Mouse (Mus musculus): ENCODE results near the gene Ccr7. TPM values are rescaled to one million over a fixed set of nuclear protein-coding genes. Genes with fewer than 3 reads are reported as not detected.

Gene Ccr7
- polyA plus RNA-seq (2012; rRNA removed) (0.11 TPM in 2 replicates), polyA plus RNA-seq (2014; fragmentation: Nextera tagmentation; extraction: Ambion mirVana) (0.15 and 0.29 TPM in 2 replicates)

DNA sequence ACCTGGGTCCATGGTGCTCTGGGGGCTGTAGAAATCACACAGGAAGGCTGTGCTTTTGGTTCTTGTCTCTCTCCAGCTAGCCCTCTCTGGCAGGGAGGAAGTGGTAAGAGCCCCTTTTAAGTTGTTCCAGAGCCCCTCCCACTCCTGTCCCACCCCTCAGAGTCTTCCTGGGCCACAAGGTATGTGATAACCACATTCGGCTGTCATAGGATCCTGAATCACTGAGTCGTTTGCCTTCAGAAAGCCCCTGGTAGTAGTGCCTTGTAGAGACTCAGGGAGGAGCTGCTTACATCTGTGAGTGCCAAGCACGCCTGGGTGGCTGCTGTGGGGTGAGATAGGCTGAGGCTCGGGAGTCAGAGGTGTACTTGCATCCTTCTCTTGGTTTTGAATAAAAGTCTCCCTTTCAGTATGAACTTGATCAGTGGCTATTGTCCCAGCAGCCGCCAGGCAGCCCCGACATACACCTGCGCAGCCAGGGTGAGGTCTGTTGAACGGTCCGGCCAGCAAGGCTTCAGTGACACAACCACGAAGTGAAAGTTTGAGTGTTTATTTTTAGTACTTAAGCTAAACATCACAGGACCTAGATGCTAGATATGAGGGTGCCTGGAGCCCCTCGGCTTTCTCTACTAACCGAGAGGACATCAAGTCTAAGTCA, at the start of gene Ccr7:
Gene Ccr7, minus strand, starts transcription at position 91 of the 655 bp plus-strand sequence.
- no peak for TF ChIP-seq EP300 (IDR thresholded peaks at IDR 0.05; ENCODE audit: low read depth)
- no peak for TF ChIP-seq CTCF (IDR thresholded peaks at IDR 0.05; ENCODE audit: low read depth)
- Histone ChIP-seq H3K9ac (replicated peaks) (no peak within 1 kb of the TSS), H3K4me2 (ENCODE audit: low read depth) (no peak within 1 kb of the TSS), H3K27ac (no peak within 1 kb of the TSS), H3K4me3 (ENCODE audit: insufficient read depth in 1 of 2, low read depth in 2 of 2, low read length in 2 of 2) (no peak within 1 kb of the TSS), H3K27me3 (ENCODE audit: control insufficient read depth, insufficient read depth, low read length) (no peaks in the 10 kb centered on the region), H3K9me3 (ENCODE audit: control insufficient read depth, low read length) (no peaks in the 10 kb centered on the region), H3K36me3 (replicated peaks; ENCODE audit: control insufficient read depth, insufficient read depth, low read depth) (no peaks in the 10 kb centered on the region), H3K4me1 (replicated peaks; ENCODE audit: control insufficient read depth in 2 of 2, insufficient read depth in 2 of 2, low read length in 1 of 2) (no peaks in the 10 kb centered on the region)
- ATAC-seq (ENCODE audit: insufficient read depth) (no peak), DNase-seq (ENCODE audit: low read depth in 3 of 3, low spot score in 3 of 3) (no peak)
- 42% methylated on average over 12 of the region's 12 CpGs for WGBS (ENCODE audit: insufficient replicate concordance)

- no peak overlapping the region for H3K4me3 ChIP-seq (ENCODE audit: insufficient read depth in 1 of 2, low read depth in 2 of 2, low read length in 2 of 2)
- H3K36me3 ChIP-seq (replicated peaks; ENCODE audit: control insufficient read depth, insufficient read depth, low read depth), result no peaks in the 10 kb centered on the region
- no peak overlapping the region for H3K27ac ChIP-seq
- no peak overlapping the region for H3K4me2 ChIP-seq (ENCODE audit: low read depth)
- no peak for TF ChIP-seq EP300 (IDR thresholded peaks at IDR 0.05; ENCODE audit: low read depth)
- TF ChIP-seq CTCF (IDR thresholded peaks at IDR 0.05; ENCODE audit: low read depth), result peak; percentile 93
- H3K9me3 ChIP-seq (ENCODE audit: control insufficient read depth, low read length), result no peaks in the 10 kb centered on the region
- no peak overlapping the region for H3K9ac ChIP-seq (replicated peaks)
- DNase-seq (ENCODE audit: low read depth in 3 of 3, low spot score in 3 of 3), result peak in 2 of 3 experiments; percentile 17 to 27
- no peak for ATAC-seq (ENCODE audit: insufficient read depth)
- 13% methylated on average over 14 of the region's 14 CpGs for WGBS (ENCODE audit: insufficient replicate concordance)
- peaks cover 0 to 6% of the 10 kb centered on the region in 2 experiments; a peak in 1 of 4 replicates for H3K4me1 ChIP-seq (replicated peaks; ENCODE audit: control insufficient read depth in 2 of 2, insufficient read depth in 2 of 2, low read length in 1 of 2)
- H3K27me3 ChIP-seq (ENCODE audit: control insufficient read depth, insufficient read depth, low read length), result no peaks in the 10 kb centered on the region
Measured at GRCm38 (mm10) chr11:99189154-99189582, 34.3 kb upstream of the Ccr7 start.

- Histone ChIP-seq H3K4me3 (ENCODE audit: insufficient read depth in 1 of 2, low read depth in 2 of 2, low read length in 2 of 2) (no peak overlapping the region), H3K4me1 (replicated peaks; ENCODE audit: control insufficient read depth in 2 of 2, insufficient read depth in 2 of 2, low read length in 1 of 2) (peaks cover 0 to 6% of the 10 kb centered on the region in 2 experiments; a peak in 1 of 4 replicates), H3K27ac (no peak overlapping the region), H3K27me3 (ENCODE audit: control insufficient read depth, insufficient read depth, low read length) (no peaks in the 10 kb centered on the region), H3K36me3 (replicated peaks; ENCODE audit: control insufficient read depth, insufficient read depth, low read depth) (no peaks in the 10 kb centered on the region), H3K4me2 (ENCODE audit: low read depth) (no peak overlapping the region), H3K9ac (replicated peaks) (no peak overlapping the region), H3K9me3 (ENCODE audit: control insufficient read depth, low read length) (no peaks in the 10 kb centered on the region)
- WGBS (ENCODE audit: insufficient replicate concordance), result 72% methylated on average over 4 of the region's 4 CpGs
- DNase-seq (ENCODE audit: low read depth in 3 of 3, low spot score in 3 of 3) (no peak), ATAC-seq (ENCODE audit: insufficient read depth) (no peak)
- TF ChIP-seq EP300 (IDR thresholded peaks at IDR 0.05; ENCODE audit: low read depth), result no peak
- TF ChIP-seq CTCF (IDR thresholded peaks at IDR 0.05; ENCODE audit: low read depth), result no peak
Measured at GRCm38 (mm10) chr11:99187348-99187747, 32.5 kb upstream of the Ccr7 start.

DNA sequence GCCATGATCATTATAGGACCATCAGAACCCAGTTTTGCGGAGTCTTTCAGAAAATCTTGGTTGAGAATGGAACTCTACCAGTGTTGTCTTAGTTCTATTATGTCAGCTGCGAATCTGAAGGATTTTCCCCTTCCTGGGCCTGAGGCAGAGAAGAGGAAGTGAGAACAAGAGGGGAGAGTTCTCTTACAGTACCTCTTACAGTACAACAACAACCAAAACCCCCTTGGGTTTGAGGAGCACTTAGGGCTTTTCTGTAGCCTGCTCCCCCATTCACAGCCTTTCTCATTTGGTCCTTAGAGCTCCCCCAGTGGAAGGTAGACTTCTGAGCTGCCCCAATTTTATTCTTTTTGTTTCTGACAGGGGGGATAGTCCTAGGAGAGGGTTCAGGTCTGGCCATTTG, 32.0 kb upstream of the Ccr7 start:
- Histone ChIP-seq H3K4me2 (ENCODE audit: low read depth) (no peak overlapping the region), H3K27ac (no peak overlapping the region), H3K36me3 (replicated peaks; ENCODE audit: control insufficient read depth, insufficient read depth, low read depth) (no peaks in the 10 kb centered on the region), H3K27me3 (ENCODE audit: control insufficient read depth, insufficient read depth, low read length) (no peaks in the 10 kb centered on the region), H3K9me3 (ENCODE audit: control insufficient read depth, low read length) (no peaks in the 10 kb centered on the region), H3K9ac (replicated peaks) (no peak overlapping the region), H3K4me3 (ENCODE audit: insufficient read depth in 1 of 2, low read depth in 2 of 2, low read length in 2 of 2) (no peak overlapping the region), H3K4me1 (replicated peaks; ENCODE audit: control insufficient read depth in 2 of 2, insufficient read depth in 2 of 2, low read length in 1 of 2) (peaks cover 0 to 6% of the 10 kb centered on the region in 2 experiments; a peak in 1 of 4 replicates)
- no peak for DNase-seq (ENCODE audit: low read depth in 3 of 3, low spot score in 3 of 3)
- no peak for ATAC-seq (ENCODE audit: insufficient read depth)
- TF ChIP-seq CTCF (IDR thresholded peaks at IDR 0.05; ENCODE audit: low read depth) (no peak), EP300 (IDR thresholded peaks at IDR 0.05; ENCODE audit: low read depth) (no peak)
- WGBS (ENCODE audit: insufficient replicate concordance), result 50% methylated on average over 2 of the region's 2 CpGs

GRCm38 (mm10) chr11:99182575-99182974, 27.7 kb upstream of the Ccr7 start:
- H3K27me3 ChIP-seq (ENCODE audit: control insufficient read depth, insufficient read depth, low read length), result no peaks in the 10 kb centered on the region
- WGBS (ENCODE audit: insufficient replicate concordance), result 36% methylated on average over 11 of the region's 11 CpGs
- H3K9ac ChIP-seq (replicated peaks), result no peak overlapping the region
- H3K4me2 ChIP-seq (ENCODE audit: low read depth), result no peak overlapping the region
- ATAC-seq (ENCODE audit: insufficient read depth) (no peak), DNase-seq (ENCODE audit: low read depth in 3 of 3, low spot score in 3 of 3) (no peak)
- no peak for TF ChIP-seq CTCF (IDR thresholded peaks at IDR 0.05; ENCODE audit: low read depth)
- TF ChIP-seq EP300 (IDR thresholded peaks at IDR 0.05; ENCODE audit: low read depth), result no peak
- H3K27ac ChIP-seq, result no peak overlapping the region
- no peaks in the 10 kb centered on the region for H3K9me3 ChIP-seq (ENCODE audit: control insufficient read depth, low read length)
- no peaks in the 10 kb centered on the region for H3K36me3 ChIP-seq (replicated peaks; ENCODE audit: control insufficient read depth, insufficient read depth, low read depth)
- peaks cover 0 to 6% of the 10 kb centered on the region in 2 experiments; a peak in 1 of 4 replicates for H3K4me1 ChIP-seq (replicated peaks; ENCODE audit: control insufficient read depth in 2 of 2, insufficient read depth in 2 of 2, low read length in 1 of 2)
- H3K4me3 ChIP-seq (ENCODE audit: insufficient read depth in 1 of 2, low read depth in 2 of 2, low read length in 2 of 2), result no peak overlapping the region
